Mouse (Mus musculus): ENCODE measurements around the gene Kap. TPM values are rescaled to one million over a fixed set of nuclear protein-coding genes. Genes with fewer than 3 reads are reported as not detected.
"Not testable (repeated sequence)": the region's sequence is repeated elsewhere in the genome, so short reads cannot be mapped to it uniquely, and the experiment has no call there.

Kap gene
- not detected in 2 replicates for polyA plus RNA-seq (2015; fragmentation: Nextera tagmentation; extraction: Ambion mirVana)

DNA sequence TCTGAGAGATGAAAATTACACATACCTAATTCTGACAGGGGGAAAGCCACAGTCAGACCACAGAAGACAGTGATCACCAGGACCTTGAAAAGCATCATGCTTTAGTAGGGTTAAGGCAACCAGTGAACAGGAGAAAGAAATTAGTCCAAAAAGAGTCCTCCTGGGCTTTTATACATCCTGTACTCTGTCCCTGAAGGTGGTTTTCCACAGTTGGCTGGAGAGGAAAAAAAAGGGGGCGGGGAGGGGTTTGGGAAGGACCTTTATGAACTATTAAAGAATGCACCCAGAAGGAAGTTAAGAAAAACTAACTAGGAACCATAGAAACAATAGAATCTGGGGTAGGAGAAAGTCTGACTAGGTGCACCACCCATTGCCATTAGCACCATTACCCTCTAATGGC lies at the start of gene Kap:
TSS of gene Kap (minus strand) at position 237 of the 400 bp plus-strand sequence.
- no peak within 1 kb of the TSS for H3K9ac ChIP-seq
- H3K9me3 ChIP-seq = no peaks in the 10 kb centered on the region
- no peak within 1 kb of the TSS for H3K27ac ChIP-seq
- no peaks in the 10 kb centered on the region for H3K4me1 ChIP-seq
- no peak within 1 kb of the TSS for H3K4me3 ChIP-seq
- no peak for ATAC-seq (replicated peaks)
- WGBS = 74% methylated on average over 1 of the region's 1 CpGs
- H3K27me3 ChIP-seq (replicated peaks) = no peaks in the 10 kb centered on the region
- no peak within 1 kb of the TSS for H3K4me2 ChIP-seq
- no peaks in the 10 kb centered on the region for H3K36me3 ChIP-seq (replicated peaks)

DNA sequence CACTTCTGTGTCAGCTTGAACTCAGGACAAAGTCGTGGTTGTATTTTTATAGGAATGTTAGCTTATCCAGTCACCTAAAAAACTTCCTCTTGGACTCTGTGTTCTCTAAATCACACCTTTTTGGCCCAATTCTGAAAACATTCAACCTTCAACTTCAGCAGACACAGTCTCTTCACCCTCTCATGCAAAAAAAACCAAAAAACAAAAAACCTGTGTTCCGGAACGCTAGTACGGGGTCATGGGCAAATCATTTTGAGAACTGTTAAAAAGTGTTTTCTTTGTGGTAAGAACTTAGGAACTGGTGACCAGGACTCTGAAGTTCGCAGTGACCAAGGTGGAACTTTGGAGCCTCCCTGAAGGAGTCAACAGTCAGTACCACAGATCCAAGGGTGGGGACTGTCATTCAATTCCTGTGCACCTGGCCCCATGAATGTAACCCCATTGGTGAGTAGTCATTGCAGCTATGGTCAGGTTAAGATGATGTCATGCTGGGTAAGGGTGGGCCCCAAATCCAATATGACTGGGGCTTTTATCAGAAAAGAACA lies 32.4 kb upstream of the Kap start:
- H3K4me1 ChIP-seq = no peaks in the 10 kb centered on the region
- H3K4me2 ChIP-seq = no peak overlapping the region
- no peak for ATAC-seq (replicated peaks)
- no peaks in the 10 kb centered on the region for H3K36me3 ChIP-seq (replicated peaks)
- 91% methylated on average over 5 of the region's 5 CpGs for WGBS
- H3K27me3 ChIP-seq (replicated peaks) = no peaks in the 10 kb centered on the region
- H3K4me3 ChIP-seq = no peak overlapping the region
- no peaks in the 10 kb centered on the region for H3K9me3 ChIP-seq
- no peak overlapping the region for H3K27ac ChIP-seq
- no peak overlapping the region for H3K9ac ChIP-seq

DNA sequence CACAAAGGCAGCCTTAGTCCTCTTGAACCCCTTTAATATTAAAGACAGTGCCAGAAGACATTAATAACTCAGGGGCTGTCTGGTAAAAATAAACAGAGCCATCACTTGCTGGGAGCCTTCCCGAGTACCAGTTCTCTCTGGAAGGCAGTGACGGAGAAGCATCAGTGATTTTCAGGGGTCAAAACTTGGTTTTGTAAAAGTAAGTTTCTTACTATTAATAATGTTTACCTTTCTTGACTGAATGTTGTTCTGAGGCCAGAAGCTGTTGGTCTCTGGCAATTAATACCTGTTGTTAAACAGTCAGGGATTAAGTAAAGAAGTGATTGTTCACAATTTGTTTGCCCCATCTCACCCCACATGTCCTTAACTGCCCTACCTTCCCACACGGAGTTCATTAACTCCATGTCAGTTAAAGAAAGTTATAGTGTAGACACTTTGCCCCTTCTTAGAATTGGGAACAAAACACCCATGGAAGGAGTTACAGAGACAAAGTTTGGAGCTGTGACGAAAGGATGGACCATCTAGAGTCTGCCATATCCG lies 30.0 kb upstream of the Kap start:
- no peaks in the 10 kb centered on the region for H3K27me3 ChIP-seq (replicated peaks)
- no peak overlapping the region for H3K4me3 ChIP-seq
- H3K27ac ChIP-seq = no peak overlapping the region
- H3K4me2 ChIP-seq = no peak overlapping the region
- H3K4me1 ChIP-seq = no peaks in the 10 kb centered on the region
- no peaks in the 10 kb centered on the region for H3K36me3 ChIP-seq (replicated peaks)
- no peak for ATAC-seq (replicated peaks)
- 85% methylated on average over 5 of the region's 5 CpGs for WGBS
- no peaks in the 10 kb centered on the region for H3K9me3 ChIP-seq
- no peak overlapping the region for H3K9ac ChIP-seq

DNA sequence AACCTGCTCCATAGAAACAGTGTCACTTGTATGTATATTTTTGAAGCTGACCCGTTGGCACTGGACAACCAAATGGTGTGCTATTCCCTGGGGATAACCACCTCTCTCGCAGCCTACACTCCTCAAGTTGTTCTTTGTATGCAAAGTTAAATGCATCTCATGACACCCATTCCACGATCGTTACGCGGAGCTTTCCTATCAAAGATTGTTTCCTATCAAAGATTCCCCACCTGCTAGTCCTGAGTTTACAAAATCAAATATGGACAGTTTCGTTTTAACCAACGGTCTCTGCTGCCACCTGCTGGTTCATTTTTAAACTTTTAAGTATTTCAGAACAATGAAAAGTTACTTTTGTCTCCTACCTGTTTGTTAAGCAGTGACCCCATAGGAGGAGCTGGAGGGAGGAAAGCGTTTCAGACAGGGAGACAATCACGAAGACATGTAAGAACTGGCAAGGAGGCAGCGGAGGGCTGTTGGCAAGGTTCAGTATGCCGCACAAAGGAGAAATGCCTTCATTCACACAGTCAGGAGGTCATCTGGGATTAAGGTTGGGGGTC lies 22.4 kb upstream of the Kap start:
- no peaks in the 10 kb centered on the region for H3K4me1 ChIP-seq
- H3K27ac ChIP-seq = no peak overlapping the region
- H3K9me3 ChIP-seq = no peaks in the 10 kb centered on the region
- no peak overlapping the region for H3K4me2 ChIP-seq
- H3K9ac ChIP-seq = no peak overlapping the region
- 27% methylated on average over 12 of the region's 12 CpGs for WGBS
- ATAC-seq (replicated peaks) = peak; percentile 70
- H3K27me3 ChIP-seq (replicated peaks) = no peaks in the 10 kb centered on the region
- H3K36me3 ChIP-seq (replicated peaks) = no peaks in the 10 kb centered on the region
- H3K4me3 ChIP-seq = no peak overlapping the region

DNA sequence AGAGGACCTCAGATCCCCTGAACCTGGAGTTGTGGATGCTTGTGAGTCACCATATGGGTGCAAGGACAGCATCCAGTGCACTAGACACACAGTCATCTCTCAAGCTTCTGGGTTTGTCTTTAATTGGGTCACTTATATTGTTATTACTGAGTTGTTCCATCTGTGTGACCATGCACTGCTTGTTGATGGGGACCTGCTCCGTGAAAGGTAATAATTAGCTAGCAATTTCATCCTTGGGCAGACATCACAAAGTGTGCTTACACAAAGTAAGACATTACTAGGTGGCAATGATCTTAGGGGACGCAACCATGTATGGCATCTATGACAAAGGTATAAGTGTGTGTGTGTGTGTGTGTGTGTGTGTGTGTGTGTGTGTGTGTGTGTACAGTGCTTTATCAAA lies 19.1 kb upstream of the Kap start:
- Histone ChIP-seq H3K4me2 (no peak overlapping the region), H3K36me3 (replicated peaks) (no peaks in the 10 kb centered on the region), H3K27ac (no peak overlapping the region), H3K27me3 (replicated peaks) (no peaks in the 10 kb centered on the region), H3K9me3 (no peaks in the 10 kb centered on the region), H3K4me1 (no peaks in the 10 kb centered on the region), H3K9ac (no peak overlapping the region), H3K4me3 (no peak overlapping the region)
- no peak for ATAC-seq (replicated peaks)
- WGBS = 90% methylated on average over 2 of the region's 2 CpGs

DNA sequence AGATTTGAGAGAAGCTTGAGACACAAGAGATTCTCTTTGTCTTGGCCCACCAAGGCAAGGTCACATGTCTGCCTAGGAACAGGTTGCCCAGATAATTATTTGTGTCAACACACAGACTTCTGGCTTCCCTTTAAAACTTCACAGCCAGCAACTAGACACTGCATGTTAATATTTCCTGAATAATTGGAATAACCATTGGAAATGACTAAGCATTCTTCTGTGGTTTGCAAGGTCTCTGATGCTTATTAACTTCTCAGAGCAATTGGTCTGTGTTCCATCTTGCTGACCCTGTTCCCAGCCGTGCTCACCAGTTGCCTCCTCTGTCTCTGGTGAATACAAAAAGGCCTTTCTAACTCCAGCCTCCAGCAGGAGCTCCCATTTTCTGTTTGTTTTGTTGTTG lies 17.6 kb upstream of the Kap start:
- H3K9me3 ChIP-seq = no peaks in the 10 kb centered on the region
- no peak overlapping the region for H3K27ac ChIP-seq
- no peak for ATAC-seq (replicated peaks)
- no peaks in the 10 kb centered on the region for H3K27me3 ChIP-seq (replicated peaks)
- no peak overlapping the region for H3K4me2 ChIP-seq
- no peaks in the 10 kb centered on the region for H3K36me3 ChIP-seq (replicated peaks)
- H3K4me1 ChIP-seq = no peaks in the 10 kb centered on the region
- no peak overlapping the region for H3K4me3 ChIP-seq
- H3K9ac ChIP-seq = no peak overlapping the region
- 78% methylated on average over 1 of the region's 1 CpGs for WGBS

DNA sequence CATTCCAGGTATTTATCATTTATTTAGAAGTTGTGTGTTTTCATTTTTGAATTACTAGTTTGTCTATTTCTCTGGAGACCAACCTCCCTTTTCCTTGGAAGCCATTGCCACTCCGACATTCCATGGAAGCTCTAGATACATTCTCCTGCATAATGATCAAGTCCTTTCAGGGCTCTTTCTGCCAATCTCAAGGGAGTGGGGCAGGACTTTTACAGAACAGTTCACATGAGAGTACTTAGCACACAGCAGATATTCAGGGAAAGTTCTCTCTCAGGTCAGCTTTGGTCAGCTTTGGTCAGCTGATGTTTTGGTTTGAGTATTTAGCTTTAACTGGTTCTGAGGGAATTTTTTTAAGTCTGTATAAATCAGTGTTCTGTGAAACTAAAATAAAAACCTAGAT lies 14.8 kb upstream of the Kap start:
- Histone ChIP-seq H3K36me3 (replicated peaks) (no peaks in the 10 kb centered on the region), H3K9me3 (no peaks in the 10 kb centered on the region), H3K4me3 (no peak overlapping the region), H3K27me3 (replicated peaks) (no peaks in the 10 kb centered on the region), H3K4me1 (no peaks in the 10 kb centered on the region), H3K9ac (no peak overlapping the region), H3K4me2 (no peak overlapping the region), H3K27ac (no peak overlapping the region)
- ATAC-seq (replicated peaks) = no peak
- 94% methylated on average over 1 of the region's 1 CpGs for WGBS

DNA sequence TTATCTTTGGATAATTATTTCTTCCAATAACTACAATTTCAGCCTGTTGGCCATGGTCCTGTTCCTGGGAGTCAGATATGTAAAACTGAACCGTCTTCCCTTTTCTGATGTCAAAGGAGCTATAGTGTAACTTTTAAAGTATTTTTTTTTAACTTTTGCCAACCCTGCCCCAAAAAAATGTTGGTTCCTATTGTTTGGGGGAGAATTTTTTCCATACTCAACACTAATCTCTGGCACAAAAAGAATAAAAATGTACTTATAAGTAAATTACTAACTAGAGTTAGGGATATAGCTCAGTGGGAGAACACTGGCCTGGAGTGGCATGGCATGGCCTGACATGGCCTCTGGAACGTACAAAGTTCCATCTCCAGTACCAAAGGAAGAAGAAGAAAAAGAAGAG lies 2.3 kb upstream of the Kap start:
- no peaks in the 10 kb centered on the region for H3K27me3 ChIP-seq (replicated peaks)
- H3K27ac ChIP-seq = no peak overlapping the region
- ATAC-seq (replicated peaks) = no peak
- H3K4me1 ChIP-seq = no peaks in the 10 kb centered on the region
- no peak overlapping the region for H3K9ac ChIP-seq
- H3K9me3 ChIP-seq = no peaks in the 10 kb centered on the region
- H3K4me2 ChIP-seq = no peak overlapping the region
- 89% methylated on average over 2 of the region's 2 CpGs for WGBS
- H3K4me3 ChIP-seq = no peak overlapping the region
- no peaks in the 10 kb centered on the region for H3K36me3 ChIP-seq (replicated peaks)

DNA sequence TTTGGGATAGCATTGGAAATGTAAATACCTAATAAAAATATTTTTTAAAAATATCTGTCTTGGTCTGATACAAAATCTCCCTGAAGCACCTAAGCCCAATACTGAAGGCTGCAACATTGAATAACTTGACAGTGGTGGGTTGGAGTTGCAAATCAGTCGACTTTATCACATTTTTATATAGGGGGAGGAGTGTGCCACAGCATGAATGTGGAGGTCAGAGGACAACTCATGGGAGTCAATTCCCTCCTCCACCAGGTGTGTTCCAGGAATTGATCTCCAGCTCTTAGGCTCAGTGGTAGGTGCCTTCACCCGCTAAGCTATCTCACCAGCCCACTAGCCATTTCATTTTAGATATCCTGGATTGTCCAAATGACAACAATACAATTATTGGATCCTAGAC lies 4.2 kb downstream of the Kap start:
- no peaks in the 10 kb centered on the region for H3K9me3 ChIP-seq
- no peak overlapping the region for H3K9ac ChIP-seq
- no peak overlapping the region for H3K4me3 ChIP-seq
- H3K27me3 ChIP-seq (replicated peaks) = no peaks in the 10 kb centered on the region
- 70% methylated on average over 2 of the region's 2 CpGs for WGBS
- no peaks in the 10 kb centered on the region for H3K36me3 ChIP-seq (replicated peaks)
- no peak overlapping the region for H3K4me2 ChIP-seq
- H3K27ac ChIP-seq = no peak overlapping the region
- no peaks in the 10 kb centered on the region for H3K4me1 ChIP-seq
- ATAC-seq (replicated peaks) = no peak

DNA sequence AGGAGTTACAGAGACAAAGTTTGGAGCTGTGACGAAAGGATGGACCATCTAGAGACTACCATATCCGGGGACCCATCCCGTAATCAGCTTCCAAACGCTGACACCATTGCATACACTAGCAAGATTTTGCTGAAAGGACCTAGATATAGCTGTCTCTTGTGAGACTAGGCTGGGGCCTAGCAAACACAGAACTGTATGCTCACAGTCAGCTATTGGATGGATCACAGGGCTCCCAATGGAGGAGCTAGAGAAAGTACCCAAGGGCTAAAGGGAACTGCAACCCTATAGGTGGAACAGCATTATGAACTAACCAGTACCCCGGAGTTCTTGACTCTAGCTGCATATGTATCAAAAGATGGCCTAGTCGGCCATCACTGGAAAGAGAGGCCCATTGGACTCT lies 4.7 kb downstream of the Kap start:
- not testable (repeated sequence) for H3K36me3 ChIP-seq (replicated peaks); H3K9ac ChIP-seq; H3K4me2 ChIP-seq; H3K4me1 ChIP-seq; ATAC-seq (replicated peaks); H3K9me3 ChIP-seq; H3K27ac ChIP-seq; H3K27me3 ChIP-seq (replicated peaks); H3K4me3 ChIP-seq
- 88% methylated on average over 6 of the region's 6 CpGs for WGBS

DNA sequence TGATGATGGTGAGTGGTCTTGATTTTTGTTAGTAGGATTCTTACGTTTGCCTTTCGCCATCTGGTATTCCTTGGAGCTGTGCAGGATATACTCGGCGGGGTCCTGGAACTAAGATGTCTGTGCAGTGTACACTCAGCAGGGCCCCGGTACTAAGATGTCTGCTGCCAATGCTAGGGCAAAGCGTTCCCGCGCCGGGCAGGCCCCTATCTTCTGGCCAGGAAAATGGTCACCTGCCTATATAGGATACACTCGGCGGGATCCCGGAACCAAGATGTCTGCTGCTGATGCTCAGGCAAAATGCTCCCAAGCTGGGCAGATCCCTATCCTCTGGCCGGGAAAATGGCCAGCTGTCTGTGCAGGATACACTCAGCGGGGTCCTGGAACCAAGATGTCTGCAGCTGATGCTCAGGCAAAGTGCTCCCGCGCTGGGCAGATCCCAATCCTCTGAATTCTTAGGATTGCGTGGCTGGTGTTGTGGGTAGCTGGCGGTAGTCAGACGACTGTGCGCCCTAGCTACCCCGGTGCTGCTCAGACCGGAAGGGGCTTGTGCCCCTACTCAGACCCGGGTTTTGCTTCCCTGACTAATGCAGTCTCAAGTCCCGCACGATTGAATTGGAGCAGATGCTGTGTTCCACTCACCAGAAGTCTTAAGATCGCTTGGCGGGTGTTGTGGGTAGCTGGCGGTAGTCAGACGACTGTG lies 15.1 kb downstream of the Kap start:
- ATAC-seq (replicated peaks); H3K4me3 ChIP-seq; H3K27ac ChIP-seq; H3K27me3 ChIP-seq (replicated peaks); H3K4me2 ChIP-seq; H3K4me1 ChIP-seq; H3K9me3 ChIP-seq; H3K9ac ChIP-seq; H3K36me3 ChIP-seq (replicated peaks): not testable (repeated sequence)
- 89% methylated on average over 29 of the region's 29 CpGs for WGBS

DNA sequence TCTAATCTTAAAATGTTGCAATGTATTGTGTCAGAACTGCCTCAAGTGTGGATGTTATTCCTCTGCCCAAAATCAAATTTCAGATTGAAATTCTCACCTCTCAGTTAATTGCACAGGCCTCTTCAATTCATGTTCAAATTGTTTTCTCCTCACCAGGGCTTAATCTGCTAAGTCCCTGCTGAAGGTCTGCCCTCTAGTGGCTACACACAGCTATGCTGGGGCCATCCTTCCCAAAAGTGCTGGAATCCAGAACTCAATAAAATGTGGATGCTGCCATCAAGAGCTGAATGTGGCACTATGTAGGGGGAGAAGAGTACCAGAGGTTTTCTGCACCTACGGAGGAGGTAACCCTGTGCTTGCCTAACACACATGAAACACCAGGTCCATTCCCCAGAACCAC lies 41.2 kb downstream of the Kap start:
- no peak overlapping the region for H3K4me2 ChIP-seq
- H3K27me3 ChIP-seq (replicated peaks) = no peaks in the 10 kb centered on the region
- no peaks in the 10 kb centered on the region for H3K4me1 ChIP-seq
- no peak for ATAC-seq (replicated peaks)
- H3K9ac ChIP-seq = no peak overlapping the region
- no peak overlapping the region for H3K4me3 ChIP-seq
- H3K9me3 ChIP-seq = peaks cover 3% of the 10 kb centered on the region; the same call in 1 of the 2 replicates
- WGBS = 53% methylated on average over 1 of the region's 1 CpGs
- no peak overlapping the region for H3K27ac ChIP-seq
- no peaks in the 10 kb centered on the region for H3K36me3 ChIP-seq (replicated peaks)
